Mouse (Mus musculus) lung, adult 2 months (tissue): Measurements from ENCODE around the gene Hpcal1.

Experiments
- CTCF ChIP-seq: fragments of 200-500 bp; IDR thresholded peaks from 2 replicates; pipeline ENCODE4 v1.5.1; 2011; ENCODE audit warnings: mild to moderate bottlenecking, low read length, control low read depth; ENCODE audit not compliant: insufficient read depth
- POLR2A ChIP-seq: fragments of 200-500 bp; IDR thresholded peaks from 2 replicates; pipeline ENCODE4 v1.6.1; 2011; ENCODE audit warnings: low read depth, mild to moderate bottlenecking, control low read depth, low read length, borderline replicate concordance; ENCODE audit errors: extremely low read depth

GRCm38 (mm10) chr12:17725592-17725991 lies 34.9 kb downstream of the Hpcal1 start:
- TF ChIP-seq POLR2A (no peak), CTCF (no peak)
